Mouse (Mus musculus): Measurements from ENCODE around the gene Vmn1r20. TPM values are rescaled to one million over a fixed set of nuclear protein-coding genes. Genes with fewer than 3 reads are reported as not detected.
"Not testable (repeated sequence)": the region's sequence is repeated elsewhere in the genome, so short reads cannot be mapped to it uniquely, and the experiment has no call there.

The Vmn1r20 gene
- 0.30 and 0.45 TPM in 2 replicates for polyA plus RNA-seq (2012; rRNA removed)

- no peak within 1 kb of the TSS for H3K4me3 ChIP-seq (ENCODE audit: insufficient read depth, low read depth, low read length)
- H3K36me3 ChIP-seq (ENCODE audit: control insufficient read depth, insufficient read depth, low read length): no peaks in the 10 kb centered on the region
- no peaks in the 10 kb centered on the region for H3K4me1 ChIP-seq (ENCODE audit: control insufficient read depth, insufficient read depth, low read length)
- no peak for DNase-seq
- H3K27ac ChIP-seq (ENCODE audit: insufficient read depth, low read depth, low read length): no peak within 1 kb of the TSS
- WGBS: 68% methylated on average over 1 of the region's 1 CpGs
- no peaks in the 10 kb centered on the region for H3K27me3 ChIP-seq (replicated peaks; ENCODE audit: control insufficient read depth, insufficient read depth, low read length)
- no peak for TF ChIP-seq POLR2A (IDR thresholded peaks at IDR 0.05; ENCODE audit: low read depth, low read length)
- no peak for TF ChIP-seq CTCF (conservative IDR thresholded peaks at IDR 0.05; ENCODE audit: insufficient read depth, insufficient read length, low read depth, low read length)
Measured at GRCm38 (mm10) chr6:57428630-57429029, at the start of gene Vmn1r20. Gene Vmn1r20 (plus strand): TSS chr6:57428930.

DNA sequence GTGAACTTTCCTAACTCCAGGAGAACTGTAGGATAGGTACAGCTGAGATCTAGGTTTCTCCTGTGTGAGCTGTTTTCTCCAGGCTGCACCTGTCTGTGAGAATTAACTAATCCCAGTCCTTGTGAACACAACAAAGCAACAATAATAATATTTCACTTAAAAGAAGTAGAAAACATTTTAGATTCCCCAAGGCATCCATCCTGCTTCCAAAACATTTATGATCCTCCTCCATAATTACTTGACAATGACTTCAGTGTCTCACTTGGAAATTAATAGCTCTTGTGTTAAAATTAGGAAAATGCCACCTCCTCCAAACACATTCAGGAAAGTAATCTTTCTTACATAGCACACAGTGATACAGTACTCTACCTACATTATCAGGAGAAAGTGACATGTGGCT is 33.0 kb upstream of the Vmn1r20 start, which contains the start of gene Vmn1r18:
Gene Vmn1r18 (minus strand): TSS at position 101 of the 400 bp plus-strand sequence.
- no peak within 1 kb of the TSS for H3K27ac ChIP-seq (ENCODE audit: insufficient read depth, low read depth, low read length)
- H3K4me1 ChIP-seq (ENCODE audit: control insufficient read depth, insufficient read depth, low read length): no peaks in the 10 kb centered on the region
- no peaks in the 10 kb centered on the region for H3K36me3 ChIP-seq (ENCODE audit: control insufficient read depth, insufficient read depth, low read length)
- no peak within 1 kb of the TSS for H3K4me3 ChIP-seq (ENCODE audit: insufficient read depth, low read depth, low read length)
- no peak for TF ChIP-seq CTCF (conservative IDR thresholded peaks at IDR 0.05; ENCODE audit: insufficient read depth, insufficient read length, low read depth, low read length)
- no peak for TF ChIP-seq POLR2A (IDR thresholded peaks at IDR 0.05; ENCODE audit: low read depth, low read length)
- no peak for DNase-seq
- no peaks in the 10 kb centered on the region for H3K27me3 ChIP-seq (replicated peaks; ENCODE audit: control insufficient read depth, insufficient read depth, low read length)

DNA sequence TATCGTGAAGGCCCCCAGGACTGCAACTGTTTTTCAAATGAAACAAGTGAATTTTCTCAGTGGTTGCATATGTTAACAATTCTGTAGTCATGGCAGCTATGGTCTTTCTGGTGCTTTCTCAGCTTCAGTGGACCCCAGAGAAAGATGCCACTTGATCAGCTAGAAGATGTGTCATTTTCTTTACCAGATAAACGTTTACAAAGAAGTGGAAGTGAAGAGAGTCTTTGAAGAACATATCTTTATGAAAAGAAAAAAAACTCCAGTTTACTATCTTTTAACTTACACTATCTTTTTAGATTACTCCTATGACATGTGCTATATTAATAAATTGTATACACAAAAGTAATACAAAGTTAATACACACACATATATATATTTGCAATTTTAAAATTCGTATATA is 25.2 kb upstream of the Vmn1r20 start, which contains the start of gene Vmn1r19:
Gene Vmn1r19 (plus strand): TSS at position 301 of the 400 bp plus-strand sequence.
- not testable (repeated sequence) for H3K27me3 ChIP-seq (replicated peaks; ENCODE audit: control insufficient read depth, insufficient read depth, low read length); DNase-seq; H3K36me3 ChIP-seq (ENCODE audit: control insufficient read depth, insufficient read depth, low read length); H3K4me3 ChIP-seq (ENCODE audit: insufficient read depth, low read depth, low read length); H3K4me1 ChIP-seq (ENCODE audit: control insufficient read depth, insufficient read depth, low read length); H3K27ac ChIP-seq (ENCODE audit: insufficient read depth, low read depth, low read length)
- 63% methylated on average over 3 of the region's 3 CpGs for WGBS

DNA sequence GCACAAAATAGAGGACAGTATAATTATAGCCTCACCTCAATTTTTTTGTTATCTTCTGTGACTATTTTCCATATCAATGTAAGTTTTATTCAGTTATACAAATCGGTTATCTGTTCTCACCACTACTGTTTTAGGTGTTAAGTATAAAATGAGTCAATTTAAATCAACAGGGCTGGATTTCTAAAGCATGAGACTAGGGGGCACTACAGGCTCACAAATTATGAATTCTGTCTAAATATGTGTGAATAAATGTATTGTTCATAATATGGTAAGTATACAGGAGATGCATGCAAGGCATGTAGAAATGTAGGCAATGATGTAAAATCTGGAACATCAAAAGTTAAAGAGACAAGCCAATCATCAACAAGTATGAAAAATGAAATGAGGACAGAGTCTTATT is 2.5 kb downstream of the Vmn1r20 start:
- DNase-seq: peak; percentile 8
- H3K27ac ChIP-seq (ENCODE audit: insufficient read depth, low read depth, low read length): no peak overlapping the region
- TF ChIP-seq POLR2A (IDR thresholded peaks at IDR 0.05; ENCODE audit: low read depth, low read length): no peak
- no peak for TF ChIP-seq CTCF (conservative IDR thresholded peaks at IDR 0.05; ENCODE audit: insufficient read depth, insufficient read length, low read depth, low read length)
- H3K4me1 ChIP-seq (ENCODE audit: control insufficient read depth, insufficient read depth, low read length): no peaks in the 10 kb centered on the region
- no peaks in the 10 kb centered on the region for H3K36me3 ChIP-seq (ENCODE audit: control insufficient read depth, insufficient read depth, low read length)
- no peaks in the 10 kb centered on the region for H3K27me3 ChIP-seq (replicated peaks; ENCODE audit: control insufficient read depth, insufficient read depth, low read length)
- H3K4me3 ChIP-seq (ENCODE audit: insufficient read depth, low read depth, low read length): no peak overlapping the region
- WGBS: 79% methylated on average over 1 of the region's 1 CpGs

GRCm38 (mm10) chr6:57468161-57468560 is 39.4 kb downstream of the Vmn1r20 start:
- H3K27ac ChIP-seq (ENCODE audit: insufficient read depth, low read depth, low read length); H3K36me3 ChIP-seq (ENCODE audit: control insufficient read depth, insufficient read depth, low read length); H3K27me3 ChIP-seq (replicated peaks; ENCODE audit: control insufficient read depth, insufficient read depth, low read length); H3K4me1 ChIP-seq (ENCODE audit: control insufficient read depth, insufficient read depth, low read length); DNase-seq; H3K4me3 ChIP-seq (ENCODE audit: insufficient read depth, low read depth, low read length): not testable (repeated sequence)
- WGBS: 29% methylated on average over 3 of the region's 3 CpGs

Other genes with a start within 250 kb of the Vmn1r20 start
- gene Vmn1r13, start 225.6 kb upstream of the Vmn1r20 start, polyA plus RNA-seq (2012; rRNA removed): not detected in 2 replicates
- not detected in 2 replicates for gene Vmn1r14, start 197.2 kb upstream of the Vmn1r20 start, polyA plus RNA-seq (2012; rRNA removed)
- gene Vmn1r15, start 171.0 kb upstream of the Vmn1r20 start, polyA plus RNA-seq (2012; rRNA removed): not detected in 2 replicates
- not detected in 2 replicates for gene Vmn1r16, start 99.4 kb upstream of the Vmn1r20 start, polyA plus RNA-seq (2012; rRNA removed)
- gene Vmn1r17, start 65.2 kb upstream of the Vmn1r20 start, polyA plus RNA-seq (2012; rRNA removed): not detected in 2 replicates
- not detected in 2 replicates for gene Vmn1r18, start 33.1 kb upstream of the Vmn1r20 start, polyA plus RNA-seq (2012; rRNA removed)
- gene Vmn1r19, start 25.1 kb upstream of the Vmn1r20 start, polyA plus RNA-seq (2012; rRNA removed): 0.23 TPM in 2 replicates
- 3.2 and 6.2 TPM in 2 replicates for gene Ppm1k, start 106.5 kb downstream of the Vmn1r20 start, polyA plus RNA-seq (2012; rRNA removed)
- 3.5 and 4.0 TPM in 2 replicates for gene Herc6, start 152.1 kb downstream of the Vmn1r20 start, polyA plus RNA-seq (2012; rRNA removed)

All from kidney, adult 2 months (tissue).